Mouse (Mus musculus) adipocyte (in vitro differentiated cells): ENCODE data around the gene Tmem62.
"Not testable (repeated sequence)": the region's sequence is repeated elsewhere in the genome, so short reads cannot be mapped to it uniquely, and the experiment has no call there.

ENCODE experiments used
- DNase-seq: peaks from one replicate; pipeline ENCODE4 v3.0.0-alpha.2; 2016; ENCODE audit warnings: low spot score

The Tmem62 gene

DNA sequence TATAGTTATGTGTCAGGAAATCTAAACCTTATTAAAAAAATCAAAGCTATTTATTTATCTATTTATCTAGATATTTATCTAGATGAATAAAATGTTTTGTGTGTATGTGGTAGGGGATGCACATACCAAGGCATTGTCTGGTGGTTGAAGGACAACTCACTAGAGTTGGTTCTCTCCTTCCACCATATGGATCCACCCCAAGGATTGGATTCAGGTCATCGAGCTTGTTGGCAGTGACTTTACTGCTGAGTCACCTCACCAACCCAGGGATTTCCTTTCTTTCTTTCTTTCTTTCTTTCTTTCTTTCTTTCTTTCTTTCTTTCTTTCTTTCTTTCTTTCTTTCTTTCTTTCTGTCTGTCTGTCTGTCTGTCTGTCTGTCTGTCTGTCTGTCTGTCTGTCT is 19.8 kb downstream of the Tmem62 start:
- DNase-seq: not testable (repeated sequence)

DNA sequence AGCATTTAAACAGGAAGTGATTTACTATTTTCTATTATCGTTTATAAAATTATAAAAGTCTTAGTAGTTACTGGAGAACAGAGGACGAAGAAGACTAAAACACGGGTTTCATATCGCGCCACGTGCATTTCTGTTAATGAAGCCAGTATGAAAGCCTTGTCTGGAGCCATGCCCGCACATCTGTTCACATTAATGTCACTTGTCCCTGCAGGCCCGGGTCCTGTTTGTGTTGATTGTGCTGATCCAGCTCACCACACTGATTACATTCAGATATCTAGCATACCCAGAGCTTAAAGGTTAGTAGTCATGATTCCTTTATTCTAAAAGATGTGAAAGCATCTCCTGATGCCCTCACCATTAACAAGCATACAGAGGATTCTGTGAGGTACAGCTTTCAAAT is 22.0 kb downstream of the Tmem62 start:
- DNase-seq: no peak

DNA sequence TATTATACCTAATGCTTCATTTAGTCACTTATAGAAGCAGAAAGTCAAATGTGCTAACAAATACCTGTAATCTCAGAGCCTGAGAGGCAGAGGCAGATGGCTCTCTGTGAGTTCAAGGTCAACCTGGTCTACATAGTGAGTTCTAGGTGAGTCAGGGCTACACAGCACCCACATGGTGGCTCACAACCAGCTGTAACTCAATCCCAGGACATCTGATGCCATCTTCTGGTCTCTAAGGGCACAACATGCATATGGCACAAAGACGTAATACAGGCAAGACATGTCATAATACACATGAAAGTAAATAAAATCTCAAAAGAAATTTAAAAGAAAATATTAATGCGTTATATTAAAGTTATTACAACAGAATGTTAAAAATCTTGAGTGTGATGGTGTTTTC is 26.8 kb downstream of the Tmem62 start:
- no peak for DNase-seq

DNA sequence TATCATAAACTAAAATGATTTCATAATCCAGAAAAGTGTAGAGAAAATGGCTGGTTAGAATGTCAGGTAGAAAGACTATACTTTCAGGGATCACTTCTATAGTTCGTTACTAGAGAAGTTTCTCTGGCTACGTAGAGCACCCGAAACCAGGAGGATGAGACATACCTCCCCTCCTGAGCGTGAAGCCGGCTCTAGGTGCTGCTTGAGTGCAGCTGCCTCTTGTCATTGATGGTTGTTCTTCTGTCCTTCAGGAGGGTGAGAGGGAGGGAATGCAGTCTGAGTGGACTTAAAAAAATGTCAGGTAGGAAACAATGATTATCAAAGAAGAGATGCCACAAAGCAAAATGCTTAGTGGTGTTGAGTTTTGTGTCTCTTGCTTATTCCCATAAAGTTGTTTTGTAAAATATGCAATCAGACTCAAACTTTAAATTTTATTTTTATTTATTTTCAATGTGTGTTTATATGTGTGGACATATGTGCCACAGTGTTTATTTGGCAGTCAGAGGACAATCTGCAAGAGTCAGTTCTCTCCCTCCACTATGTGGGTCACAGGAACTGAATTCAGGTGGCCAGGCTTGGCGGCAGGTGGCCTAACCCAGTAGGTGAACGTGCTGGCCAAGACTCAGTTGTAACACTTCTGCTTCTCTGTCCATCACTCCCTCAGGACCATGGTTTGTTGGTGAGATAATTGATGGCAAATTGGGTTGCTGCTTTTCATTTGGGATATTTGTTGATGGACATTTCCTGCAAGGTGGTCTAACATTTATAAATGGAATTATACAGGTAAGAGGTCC is 27.4 kb downstream of the Tmem62 start:
- DNase-seq: no peak

DNA sequence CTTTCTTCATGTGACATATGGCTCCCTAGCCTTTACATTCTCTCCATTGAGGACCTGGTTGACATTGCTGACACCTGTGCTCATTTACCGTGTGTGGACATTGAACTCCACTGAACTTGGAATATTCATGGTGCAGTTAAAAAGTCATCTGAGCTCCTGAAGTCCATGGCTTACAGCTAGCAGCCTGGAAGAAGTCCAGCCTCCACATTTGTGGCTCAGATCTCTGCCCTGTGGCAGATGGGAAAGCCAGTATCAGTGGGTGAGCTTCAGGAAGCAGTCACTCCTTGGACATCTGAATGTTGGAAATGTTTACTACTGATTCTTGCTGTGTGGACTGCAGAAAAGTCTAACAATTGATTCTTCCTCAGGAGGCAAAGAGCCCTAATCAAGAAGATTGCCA is 30.2 kb downstream of the Tmem62 start:
- no peak for DNase-seq

DNA sequence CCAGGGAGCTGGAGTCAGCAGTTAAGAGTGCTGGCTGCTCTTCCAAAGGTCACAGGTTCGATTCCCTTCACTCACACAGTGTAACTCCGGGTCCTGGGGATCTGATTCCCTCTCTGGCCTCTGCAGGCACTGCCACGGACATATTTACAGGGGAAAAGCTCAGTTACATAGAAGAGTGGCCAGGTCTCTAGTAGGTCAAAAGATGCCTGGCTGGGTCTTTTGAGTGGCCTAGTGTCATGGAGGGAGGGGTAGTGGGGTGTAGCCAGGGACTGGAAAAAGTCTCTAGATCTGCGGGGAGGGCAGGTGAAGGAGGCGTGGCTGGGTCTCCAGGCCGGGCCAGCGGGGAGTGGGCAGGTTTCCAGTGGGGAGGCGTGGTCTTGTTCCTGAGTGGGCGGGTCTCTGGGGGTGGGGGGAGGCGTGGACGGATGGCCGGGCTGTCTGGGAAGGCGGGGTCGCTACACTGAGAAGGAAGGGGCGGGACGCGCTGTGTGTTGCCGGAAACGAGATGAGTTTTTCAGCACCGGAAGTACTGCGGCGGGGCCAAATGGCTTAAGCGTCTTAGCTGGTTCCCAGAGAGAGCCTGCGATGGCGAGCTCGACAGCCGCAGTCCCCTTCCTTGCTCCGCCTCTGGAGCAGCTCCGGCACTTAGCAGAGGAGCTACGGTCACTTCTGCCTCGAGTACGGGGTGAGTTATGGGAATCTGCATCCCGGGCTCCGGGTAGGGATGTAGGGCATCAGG is 31.3 kb downstream of the Tmem62 start, which contains the start of gene Ccndbp1:
TSS of gene Ccndbp1 (plus strand) at position 479 of the 739 bp plus-strand sequence.
- DNase-seq: peak; percentile 97

DNA sequence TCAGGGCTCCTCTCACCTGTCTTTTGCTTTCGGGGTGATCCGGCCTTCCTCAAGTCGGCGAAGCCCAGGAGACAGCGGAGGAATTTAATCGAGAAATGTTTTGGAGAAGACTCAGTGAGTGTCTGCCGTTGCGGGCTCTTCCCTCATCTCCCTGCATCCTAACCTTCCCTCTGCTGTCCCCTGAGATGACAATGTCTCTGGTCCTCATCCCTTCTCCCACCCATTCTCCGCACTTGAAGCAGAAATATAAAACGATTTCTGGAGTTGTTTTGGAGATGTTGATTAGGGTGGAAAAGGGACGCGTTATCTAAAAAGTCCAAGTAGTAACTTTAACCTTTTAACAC is 31.8 kb downstream of the Tmem62 start:
- no peak for DNase-seq

DNA sequence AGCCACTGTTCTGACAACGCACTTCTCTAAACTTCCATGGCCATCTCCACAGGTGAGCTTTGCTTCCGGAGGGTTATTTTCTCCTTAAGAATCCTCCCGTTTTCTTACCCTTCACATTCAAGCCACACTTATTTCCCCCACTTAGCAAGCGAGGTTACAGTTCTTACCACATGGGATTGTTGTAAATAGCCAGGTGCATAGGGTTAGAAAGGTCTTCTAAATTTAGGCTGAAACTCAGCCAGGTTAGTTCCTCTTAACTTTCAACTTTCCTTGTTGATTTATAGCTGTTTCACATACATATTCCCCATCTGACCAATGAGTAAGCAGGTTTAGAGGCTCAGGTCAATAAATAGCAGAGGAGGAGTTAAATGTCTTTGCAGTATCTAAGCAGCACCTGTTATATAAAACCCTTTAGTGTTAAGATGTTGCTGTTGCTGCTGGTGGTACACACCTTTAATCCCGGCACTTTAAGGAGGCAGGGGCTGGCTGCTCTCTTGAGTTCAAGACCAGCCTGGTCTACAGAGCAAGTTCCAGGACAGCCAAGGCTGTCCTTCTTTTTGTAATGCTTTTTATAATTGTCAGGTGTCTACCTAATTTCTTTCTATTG is 32.4 kb downstream of the Tmem62 start:
- DNase-seq: no peak

DNA sequence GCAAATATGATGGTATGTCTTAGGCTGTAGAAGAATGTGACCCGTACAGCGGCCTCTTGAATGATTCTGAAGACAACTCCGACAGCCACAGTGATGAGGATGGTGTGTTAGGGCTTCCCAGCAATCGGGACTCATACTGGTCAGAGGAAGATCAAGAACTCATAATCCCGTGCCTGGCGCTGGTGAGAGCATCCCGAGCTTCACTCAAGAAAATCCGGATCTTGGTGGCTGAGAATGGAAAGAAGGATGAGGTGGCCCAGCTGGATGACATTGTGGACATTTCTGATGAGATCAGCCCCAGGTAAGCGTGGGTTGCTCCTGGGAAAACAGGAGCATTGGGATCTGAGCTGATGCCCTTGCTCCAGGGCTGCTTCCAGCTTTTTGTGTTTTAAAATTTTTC is 35.9 kb downstream of the Tmem62 start:
- DNase-seq: no peak

DNA sequence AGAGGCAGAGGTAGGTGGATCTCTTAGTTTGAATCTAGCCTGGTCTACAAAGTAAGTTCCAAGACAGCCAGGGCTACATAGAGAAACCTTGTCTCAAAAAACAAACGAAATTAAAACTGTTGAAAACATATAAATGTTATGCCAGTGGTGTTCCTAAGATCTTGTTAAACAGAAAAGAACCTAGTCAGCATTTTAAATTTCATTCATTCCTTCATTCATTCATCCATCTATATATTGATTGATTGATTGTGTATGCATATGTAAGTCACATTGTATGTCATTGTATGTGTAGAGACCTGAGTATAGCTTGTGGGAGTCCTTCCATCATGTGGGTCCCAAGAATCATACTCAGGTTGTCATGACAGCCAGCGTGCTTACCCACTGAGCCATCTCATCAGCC is 38.7 kb downstream of the Tmem62 start:
- DNase-seq: no peak

DNA sequence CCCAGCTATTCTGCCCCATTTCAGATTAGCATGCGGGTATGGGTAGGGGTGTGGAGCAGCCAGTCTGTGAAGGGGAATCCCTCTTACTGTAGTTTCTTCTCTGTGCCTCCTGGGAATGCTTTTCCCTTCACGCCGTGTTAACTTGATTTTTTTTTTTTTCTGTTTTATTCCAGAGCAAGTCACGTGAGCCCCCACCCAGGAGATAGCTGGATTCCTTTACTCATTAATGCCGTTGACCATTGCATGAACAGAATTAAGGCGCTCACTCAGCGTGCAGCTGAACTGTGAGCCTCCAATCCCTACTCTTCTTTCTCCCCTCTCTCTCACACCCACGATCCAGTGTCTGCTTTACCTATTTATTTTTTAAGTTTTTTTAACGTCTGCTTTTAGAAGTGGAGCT is 39.4 kb downstream of the Tmem62 start:
- DNase-seq: no peak

DNA sequence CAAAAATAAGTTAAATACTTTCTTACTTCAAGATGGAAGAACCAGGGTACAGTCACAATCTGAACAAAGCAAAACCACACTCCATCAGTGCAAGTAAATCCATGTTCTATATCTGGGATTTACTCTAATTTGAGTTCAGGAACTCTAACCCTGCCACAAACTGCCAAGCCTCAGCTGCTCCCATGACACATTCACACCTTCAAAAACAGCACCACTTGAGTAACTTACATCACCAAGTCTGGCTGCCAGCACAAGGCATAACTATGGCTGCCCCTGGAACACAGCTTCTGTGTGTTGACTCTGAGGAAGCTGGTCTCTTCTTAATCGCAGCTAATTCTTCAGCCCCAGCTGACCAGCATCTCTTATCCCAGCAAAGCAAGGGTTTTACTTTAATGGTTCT is 40.3 kb downstream of the Tmem62 start:
- DNase-seq: no peak

DNA sequence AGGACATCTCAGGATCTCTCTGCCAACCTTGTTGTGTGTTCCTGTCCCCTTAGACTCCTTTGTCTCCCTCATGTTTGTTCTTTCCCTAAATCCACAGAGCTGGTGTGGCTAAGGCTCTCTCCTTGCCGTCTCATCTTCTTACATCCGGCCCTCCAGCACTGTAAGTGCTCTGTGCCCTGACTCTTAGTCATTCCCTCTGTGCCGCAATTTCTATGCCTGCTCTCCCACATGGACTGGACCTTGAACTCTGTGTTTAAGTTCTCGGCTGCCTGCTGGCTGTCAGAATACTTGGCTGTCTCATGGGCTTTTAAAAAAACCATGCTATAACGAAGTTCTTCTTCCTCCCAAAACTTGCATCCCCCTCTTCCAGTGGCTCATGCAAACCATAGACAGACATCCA is 46.1 kb downstream of the Tmem62 start:
- no peak for DNase-seq

DNA sequence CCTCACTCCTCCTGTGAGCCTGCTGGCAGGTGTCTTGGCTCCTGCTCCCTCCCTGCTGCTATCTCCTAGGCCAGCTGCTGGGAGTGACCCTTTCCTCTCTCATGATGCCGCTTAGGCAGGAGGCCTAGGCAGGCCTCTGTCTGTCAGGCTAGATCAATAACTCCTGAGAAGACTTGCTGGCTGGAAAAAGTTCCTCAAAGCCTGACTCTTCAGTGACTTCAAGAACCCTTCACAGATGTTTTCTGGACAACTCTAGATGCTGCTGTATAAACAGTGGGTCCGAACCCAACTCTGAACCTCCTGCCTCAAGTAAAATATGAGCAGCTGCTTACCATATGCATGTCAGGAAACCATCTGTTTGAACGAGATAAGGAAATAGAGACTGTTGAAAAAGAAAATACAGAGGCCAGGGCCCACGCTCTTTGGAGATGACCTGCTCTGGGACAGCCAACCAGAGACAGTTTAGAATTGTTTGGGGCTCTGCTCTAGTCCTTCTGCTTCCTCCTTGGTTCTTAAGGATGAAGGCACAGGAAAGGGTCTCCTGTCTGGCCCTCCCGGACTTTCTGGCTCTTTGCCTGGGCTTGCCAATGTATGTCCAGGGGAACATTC is 60.0 kb downstream of the Tmem62 start, which contains the start of gene Epb42:
TSS of gene Epb42 (minus strand) at position 340 of the 609 bp plus-strand sequence.
- DNase-seq: no peak

DNA sequence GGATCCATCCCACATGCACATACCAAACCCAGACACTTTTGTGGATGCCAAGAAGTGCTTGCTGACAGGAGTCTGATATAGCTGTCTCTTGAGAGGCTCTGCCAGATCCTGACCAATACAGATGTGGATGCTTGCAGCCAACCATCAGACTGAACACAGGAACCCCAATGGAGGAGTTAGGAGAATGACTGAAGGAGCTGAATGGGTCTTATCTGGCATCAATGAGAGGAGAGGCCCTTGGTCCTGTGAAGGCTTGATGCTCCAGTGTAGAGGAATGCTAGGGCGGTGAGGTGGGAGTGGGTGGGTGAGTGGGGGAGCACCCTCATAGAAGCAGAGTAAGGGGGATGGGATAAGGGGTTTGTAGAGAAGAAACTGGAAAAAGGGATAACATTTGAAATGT is 62.0 kb downstream of the Tmem62 start:
- not testable (repeated sequence) for DNase-seq

DNA sequence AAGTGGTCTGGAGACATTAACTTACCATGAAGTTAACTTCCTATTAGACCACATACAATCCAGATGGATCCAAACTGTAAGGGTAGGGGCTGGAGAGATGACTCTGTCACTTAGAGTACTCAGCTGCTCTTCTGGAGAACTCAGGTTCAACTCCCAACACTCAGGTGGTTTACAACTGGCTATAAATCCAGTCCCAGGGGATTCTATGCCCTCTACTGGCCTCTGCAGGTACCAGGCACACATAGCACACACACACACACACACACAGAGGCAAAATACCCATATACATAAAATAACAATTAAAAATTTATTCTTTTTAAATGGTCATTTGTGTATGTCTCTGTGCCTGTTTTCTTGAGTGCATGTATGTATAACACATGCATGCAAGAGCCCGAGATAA is 62.6 kb downstream of the Tmem62 start:
- DNase-seq: no peak

DNA sequence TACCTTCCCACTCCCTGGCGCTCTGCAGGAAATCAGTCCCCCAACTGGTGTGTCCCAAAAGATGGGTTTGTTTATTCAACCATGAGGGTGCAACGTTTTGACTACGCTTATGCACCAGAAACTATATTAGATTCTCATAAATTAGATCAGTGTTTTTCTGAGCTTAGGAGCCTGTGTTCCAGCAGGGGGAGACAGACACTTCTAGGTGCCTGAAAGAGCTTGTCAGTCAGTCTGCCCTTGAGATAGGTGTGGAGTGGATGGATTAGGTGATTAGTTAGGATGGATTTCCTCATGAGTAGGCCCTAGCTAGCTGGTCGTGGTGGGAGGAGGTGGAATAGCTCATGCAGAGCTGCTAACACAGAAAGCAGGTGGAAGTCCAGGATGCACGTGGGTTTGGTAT is 64.3 kb downstream of the Tmem62 start:
- peak; percentile 71 for DNase-seq

DNA sequence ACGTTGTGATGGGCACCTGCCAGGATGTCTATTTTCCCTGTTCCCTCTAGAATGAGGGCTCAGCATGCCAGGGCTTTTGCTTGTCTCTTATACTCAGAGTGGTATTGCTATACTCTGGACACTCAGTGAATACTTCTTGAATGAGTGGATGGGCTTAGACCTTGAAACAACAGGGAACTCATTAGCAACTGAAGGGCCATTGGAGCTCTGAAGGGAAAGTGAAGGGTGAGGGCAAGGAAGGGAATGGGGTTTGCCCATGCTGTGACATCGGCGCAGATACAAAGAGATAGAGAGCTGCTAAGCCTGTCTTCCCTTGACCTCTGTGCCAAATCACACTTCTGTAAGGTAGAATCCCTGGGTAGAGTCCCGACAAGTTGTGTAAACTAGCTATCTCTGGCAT is 68.8 kb downstream of the Tmem62 start:
- DNase-seq: no peak

DNA sequence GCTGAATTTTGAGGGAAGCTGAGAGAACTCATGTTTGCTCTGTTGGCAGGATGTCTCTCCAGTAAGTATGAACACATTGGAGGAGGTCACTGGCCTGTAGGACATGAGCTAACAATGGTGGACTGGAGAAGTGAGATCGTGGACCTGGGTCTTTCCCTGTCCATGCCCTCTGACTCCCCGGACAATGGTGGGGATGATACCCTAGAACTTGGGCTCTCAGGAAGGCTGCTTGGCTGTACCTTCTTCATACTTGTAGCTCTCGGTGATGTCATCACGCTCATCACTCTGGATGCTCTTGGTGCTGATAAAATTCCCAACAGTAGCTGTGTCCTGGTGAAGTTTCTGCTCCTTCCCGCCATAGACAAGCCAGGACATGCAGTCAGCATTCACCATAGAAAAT is 75.4 kb downstream of the Tmem62 start:
- DNase-seq: no peak

DNA sequence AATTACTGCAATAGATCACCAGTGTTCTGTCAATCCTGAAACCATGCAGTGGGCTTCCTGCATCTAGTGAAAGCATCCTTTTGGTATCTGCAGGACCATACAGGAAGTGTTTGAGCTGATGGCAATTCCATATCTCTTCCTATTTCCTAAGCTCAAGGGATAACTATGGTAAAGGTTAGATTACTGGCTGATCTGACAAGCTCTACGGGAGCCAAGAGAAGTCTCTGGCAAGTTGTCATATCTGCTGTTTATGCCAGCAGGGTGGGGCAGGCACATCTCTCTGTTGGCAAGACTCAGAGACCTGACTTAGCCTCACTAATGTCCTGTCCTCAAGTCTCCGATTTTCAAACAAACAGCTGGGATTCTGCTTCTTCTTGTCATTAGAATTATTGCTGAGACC is 77.2 kb downstream of the Tmem62 start:
- no peak for DNase-seq

DNA sequence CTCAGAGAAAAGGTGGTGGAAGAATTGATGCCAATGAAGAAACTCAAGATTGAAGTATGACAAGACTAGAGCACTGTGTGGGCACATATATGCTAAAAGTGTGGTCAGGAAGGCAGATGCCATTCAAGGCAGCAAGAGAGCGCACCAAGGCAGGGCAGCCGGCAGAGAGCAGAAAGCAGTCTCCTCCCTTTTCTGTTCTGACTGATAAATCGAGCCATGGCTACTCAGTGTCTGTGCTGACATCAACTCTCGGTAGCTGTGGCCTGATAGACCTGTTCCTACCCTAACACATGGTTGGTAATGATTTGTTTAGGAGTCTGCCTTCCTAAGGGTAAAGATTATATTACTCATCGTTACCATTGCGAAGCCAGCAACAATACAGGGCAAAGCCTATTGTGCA is 79.1 kb downstream of the Tmem62 start:
- no peak for DNase-seq
